Mouse (Mus musculus): ENCODE data around the gene Nosip.

The Nosip gene

DNA sequence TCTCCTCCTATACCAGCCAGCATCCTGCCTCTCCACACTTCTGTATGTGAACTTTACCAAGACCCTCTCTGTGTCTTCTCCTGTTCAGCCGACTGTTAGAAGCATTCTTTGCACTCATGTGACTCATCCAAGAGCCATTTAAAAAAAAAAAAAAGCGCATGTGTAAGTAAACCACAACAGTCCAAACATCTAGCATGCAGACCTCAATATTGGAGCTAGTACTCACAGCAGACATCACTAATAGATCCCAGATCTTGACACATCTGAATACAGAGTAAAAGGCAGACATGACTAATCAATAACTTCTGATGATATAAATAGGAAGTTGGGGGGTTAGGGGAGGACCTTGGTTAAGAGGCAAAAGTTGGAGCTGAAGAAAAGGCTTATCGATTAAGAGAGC lies 26.6 kb upstream of the Nosip start:
- in situ Hi-C loops (cut with MboI, MseI) = no loop called here

DNA sequence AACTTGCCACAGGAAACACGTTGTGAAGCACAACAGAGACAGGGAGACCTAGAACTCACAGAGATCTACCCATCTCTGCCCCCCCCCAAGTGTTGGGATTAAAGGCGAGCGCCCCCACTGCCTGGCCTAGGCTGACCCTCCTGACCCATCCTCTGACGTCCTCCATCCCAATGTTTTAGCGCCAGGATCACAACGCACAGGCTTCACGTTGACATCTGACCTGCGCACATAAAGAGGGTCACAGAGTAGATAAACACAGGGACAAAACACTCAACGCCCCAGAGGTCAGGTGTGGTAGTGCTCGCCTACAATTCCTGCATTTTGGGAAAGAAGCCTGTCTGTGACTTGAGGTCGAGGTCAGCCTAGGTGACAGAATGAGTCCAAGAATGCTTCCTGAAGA lies 25.5 kb upstream of the Nosip start:
- in situ Hi-C loops (cut with MboI, MseI) = no loop called here

DNA sequence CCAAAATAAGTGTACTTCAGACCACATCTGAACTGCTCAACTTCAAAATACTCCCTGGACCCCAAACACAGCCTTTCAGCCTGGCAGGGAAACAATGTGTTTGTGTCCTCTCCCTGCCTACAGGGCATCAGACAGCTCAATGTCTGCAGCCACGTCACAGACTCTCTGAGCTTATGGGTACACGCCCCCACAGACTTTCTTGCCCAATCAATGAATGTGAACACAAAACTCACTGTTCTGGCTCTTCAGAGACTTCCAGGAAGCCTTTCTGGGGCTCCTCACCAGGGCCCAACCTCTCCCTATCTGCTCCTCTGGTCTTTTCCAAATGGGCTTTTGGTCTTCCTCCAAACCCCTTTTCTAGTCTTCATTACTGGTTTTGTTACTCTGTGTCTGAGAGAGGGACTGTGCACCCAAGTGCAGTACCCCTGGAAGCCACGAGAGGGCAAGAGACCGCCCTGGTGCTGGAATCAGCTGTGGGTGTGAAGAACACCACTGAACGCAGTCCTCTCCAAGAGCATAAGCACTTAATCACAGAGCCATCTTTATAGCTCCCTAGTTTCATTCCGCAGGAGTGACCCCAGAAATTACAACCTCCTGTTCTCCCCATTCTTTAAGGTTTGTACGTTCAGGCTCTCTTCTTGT lies 24.4 kb upstream of the Nosip start:
- in situ Hi-C loops (cut with MboI, MseI) = no loop called here

DNA sequence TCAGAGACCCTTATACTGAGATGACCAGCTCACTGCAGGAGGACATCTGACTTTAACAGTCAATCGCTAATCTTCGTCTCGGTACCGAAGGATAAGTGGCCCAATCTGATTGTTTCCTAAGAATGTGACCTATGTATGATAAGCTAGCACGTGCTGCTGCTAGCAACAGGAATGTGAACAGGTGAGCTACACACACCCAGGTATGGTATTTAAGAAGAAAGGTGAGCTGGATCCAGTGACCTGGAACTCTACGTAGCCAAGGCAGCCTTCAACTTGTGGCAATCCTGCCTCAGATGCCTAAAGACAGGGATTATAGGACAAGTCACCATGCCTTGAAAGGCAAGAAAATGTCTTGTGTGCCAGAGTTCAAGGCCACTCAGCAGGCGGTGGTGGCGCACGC lies 23.8 kb upstream of the Nosip start:
- in situ Hi-C loops (cut with MboI, MseI) = no loop called here

DNA sequence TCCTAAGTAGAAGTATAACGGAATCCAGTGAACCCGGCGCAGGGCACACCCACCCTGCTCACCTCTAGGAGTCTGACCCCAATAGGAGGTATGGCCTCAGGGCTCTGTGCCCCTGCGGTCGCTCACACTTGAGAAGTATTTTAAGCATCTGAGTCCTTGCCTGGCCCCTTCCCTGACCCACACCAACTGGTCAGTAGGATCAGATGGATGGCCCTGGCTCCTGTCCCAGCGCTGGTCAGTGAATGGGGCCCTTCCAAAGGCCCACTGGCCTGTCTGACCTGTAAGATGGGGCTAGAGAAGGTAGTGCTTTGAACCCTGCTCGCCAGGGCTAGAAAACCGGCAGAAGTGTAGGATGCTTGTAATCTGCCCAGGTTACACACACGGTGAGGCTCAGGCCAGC lies 21.4 kb upstream of the Nosip start:
- in situ Hi-C loops (cut with MboI, MseI) = no loop called here

DNA sequence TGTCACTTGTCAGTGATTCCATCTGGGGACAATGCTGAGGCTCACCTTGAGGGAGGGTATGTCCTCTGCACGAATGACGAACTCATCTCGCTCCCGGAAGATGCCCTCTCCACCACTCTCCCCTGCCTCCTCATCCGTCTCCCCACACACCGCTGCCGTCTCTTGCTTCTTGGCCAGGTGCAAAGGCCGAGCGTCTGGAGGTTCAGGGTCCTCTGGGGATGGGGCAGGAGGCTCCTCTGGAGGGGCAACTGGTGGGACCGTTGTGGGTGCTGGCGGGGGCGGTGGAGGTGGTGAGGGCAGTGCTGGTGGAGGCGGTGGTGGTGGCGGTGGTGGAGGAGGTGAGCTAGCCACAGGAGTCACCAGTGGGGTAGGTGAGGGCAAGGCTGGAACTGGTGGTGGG lies 18.9 kb upstream of the Nosip start:
- in situ Hi-C loops (cut with MboI, MseI) = no loop called here

DNA sequence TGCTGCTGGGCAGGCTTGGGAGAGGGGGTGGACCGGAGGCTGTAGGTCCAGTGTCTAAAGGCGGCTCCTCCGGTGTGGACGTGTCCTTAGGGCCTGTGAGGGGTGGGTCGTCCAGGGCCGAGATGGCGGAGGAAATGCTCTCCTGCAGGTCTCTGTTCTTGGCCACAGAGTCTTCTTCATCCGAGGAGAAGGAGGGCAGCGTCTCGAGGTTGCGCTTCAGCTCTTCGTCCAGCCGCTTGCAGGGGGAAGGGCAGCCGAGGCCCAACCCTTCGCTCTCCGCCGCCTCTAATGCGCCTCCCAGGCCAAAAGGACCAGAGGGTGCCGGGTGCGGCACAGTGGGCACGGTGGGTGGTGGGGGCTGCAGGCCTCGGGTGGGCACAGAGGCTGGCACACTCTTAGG lies 16.5 kb upstream of the Nosip start:
- in situ Hi-C loops (cut with MboI, MseI) = no loop called here

DNA sequence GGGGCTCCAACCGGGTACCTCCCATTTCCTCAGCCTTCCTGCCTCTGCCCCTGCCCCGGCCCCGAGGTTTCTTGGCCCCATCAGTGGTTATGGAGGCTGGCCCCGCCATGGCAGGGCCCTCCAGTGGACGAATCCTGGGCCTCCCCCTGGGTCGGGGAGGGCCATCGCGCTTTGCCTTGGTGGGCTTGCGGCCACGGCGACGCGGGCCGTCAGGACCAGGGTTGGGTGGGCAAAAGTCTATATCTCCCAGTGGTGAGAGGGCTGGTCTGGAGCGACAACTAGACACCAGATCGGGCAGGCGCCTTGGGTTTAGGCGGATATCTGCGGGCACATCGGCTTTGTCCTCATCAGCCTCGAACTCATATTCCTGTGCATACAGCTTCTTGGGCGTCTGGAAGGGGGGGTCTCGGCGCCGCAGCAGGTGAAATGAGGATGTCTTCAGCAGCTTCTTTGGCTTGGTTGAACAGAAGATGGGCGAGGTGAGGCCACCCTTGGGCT lies 15.3 kb upstream of the Nosip start:
- in situ Hi-C loops (cut with MboI, MseI) = no loop called here

DNA sequence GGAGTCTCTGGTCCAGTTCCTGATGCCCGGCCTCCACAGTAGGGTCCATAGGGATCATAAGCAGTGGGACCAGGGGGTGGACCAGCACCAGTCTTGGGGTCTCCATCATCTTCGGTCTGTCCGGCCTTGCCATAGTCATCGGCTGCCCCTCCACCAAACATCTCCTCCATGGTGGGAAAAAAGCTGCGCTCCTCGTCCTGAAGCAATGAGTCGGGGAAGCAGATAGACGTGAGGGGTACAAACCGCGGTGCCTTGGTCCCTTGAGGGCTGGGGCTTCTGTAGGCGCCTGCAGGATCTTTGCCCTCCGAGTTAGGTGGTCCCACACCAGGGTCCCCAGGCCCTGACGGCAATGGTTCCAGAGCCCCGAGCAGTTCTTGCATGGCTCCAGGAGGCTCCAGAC lies 14.7 kb upstream of the Nosip start:
- in situ Hi-C loops (cut with MboI, MseI) = no loop called here

DNA sequence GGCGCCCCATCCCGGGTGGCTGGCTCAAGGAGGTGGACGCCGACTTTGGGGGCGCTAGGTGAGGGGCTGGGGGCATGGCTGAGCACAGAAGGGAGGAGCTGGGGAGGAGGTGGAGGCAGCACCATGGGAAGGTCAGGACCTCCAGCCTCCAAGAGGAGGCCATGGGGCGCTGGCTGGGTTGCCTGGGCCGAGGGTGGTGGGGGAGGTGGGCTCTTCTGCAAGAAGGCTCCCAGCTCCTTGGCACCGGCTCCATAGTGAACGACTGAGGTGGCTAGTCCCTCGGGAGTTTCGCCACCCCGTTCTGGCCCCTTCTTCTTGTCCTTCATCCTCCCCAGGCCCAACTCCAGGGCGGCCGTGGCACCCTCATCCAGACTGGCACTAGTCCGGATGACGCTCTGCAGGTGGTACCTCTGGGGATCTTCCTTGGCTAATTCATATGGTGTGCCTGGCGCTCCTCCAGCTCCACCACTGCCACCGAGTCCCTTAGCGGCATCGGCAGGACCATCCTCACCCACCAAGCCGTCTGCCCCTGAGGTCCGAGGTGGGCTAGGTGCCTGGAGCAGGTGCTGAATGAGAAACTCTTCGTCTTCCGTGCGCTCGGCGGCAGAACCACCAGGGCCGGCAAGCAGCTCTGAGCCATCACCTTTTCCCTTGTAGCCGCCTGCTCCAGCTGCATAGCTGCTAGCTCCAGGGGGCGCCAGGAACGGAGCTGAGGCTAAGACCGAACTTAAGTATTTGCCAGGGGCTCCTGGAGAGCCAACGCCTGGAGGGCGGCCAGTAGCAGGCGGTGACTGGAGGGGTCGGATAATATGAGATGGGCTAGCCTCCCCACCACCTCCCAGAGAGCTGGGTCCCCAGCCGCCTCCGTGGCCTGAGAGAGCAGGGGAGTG lies 14.0 kb upstream of the Nosip start:
- in situ Hi-C loops (cut with MboI, MseI) = no loop called here

DNA sequence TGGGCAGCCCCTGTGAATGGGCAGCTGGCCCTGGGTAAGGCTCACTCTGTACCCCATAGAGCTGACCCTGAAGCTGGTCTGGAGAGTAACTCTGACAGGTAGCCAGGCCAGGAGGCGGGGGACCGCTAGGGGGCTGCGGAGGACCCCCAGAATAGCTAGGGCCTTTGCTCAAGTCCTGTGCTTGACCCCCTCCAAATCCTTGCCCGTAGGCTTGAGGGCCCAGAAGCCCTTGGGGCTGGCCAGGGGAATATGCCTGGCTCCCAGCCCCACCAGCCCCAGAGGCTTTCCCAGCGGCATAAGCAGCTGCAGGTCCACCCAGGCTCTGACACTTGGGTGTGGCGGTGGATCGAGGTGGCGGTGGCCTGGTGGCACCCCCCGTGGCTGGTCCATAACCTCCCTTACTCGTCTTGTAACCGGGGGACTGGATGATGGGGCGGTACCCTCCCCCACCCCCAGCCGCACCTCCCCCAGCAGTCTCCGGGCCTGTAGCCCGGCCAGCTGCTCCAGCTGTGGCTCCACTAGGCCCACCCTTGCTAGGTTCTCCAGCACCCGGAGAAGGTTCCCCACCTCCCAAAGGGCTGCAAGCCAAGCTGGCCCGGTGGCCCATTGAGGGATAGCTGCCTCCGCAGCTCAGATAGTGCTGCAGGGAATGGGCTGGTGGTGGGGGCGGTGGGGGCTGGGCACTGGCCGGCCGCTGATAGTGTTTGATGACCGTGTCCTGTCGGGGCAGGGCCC lies 13.1 kb upstream of the Nosip start:
- in situ Hi-C loops (cut with MboI, MseI) = no loop called here

DNA sequence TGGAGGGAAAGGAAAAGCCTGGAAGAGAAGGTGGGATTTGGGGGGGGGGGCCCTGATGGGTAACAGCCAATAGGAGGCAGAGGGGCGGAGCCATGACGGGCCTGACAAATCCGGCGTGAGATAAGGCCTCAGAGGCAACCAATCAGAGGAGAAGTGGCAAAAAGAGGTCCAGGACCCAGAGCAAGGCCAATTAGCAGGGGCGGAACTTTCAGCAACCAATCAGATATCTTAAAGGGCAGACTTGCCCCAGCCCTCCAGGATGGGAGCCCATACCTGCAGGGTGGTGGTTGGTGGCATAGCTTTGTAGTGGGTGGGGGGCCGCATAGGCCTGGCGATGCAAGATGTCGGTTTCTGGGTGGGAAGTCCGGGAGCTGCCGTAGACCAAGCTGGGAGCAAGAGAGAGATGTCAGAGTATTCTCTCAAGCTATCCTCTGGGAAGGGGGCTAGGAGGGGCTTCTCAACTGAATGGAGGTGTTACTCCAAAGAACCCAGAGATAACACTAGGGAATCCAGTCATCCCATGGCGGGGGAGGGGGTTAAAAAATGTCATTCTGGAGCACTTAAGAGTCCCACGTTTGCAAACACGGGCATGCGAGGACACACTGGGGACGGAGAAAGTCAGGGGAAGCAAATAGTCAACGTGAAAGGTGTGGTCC lies 11.2 kb upstream of the Nosip start:
- in situ Hi-C loops (cut with MboI, MseI) = no loop called here

DNA sequence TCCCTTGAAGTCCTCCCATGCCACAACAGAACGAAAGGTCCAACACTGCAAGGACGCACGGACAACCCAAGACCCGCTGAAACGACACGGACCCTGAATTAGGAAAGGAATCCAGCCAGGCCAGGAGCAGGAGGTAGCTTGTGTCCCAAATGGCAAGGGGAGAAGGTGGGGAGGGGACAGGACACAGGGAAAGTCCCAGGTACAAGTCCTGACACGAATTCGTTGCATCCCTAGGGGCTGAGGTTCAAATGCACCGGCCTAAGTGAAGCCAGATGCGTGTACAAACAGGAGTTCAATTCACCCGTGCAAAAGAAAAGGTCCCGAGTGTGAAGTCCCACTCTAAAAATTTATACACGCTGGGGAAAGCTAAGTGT lies 10.6 kb upstream of the Nosip start:
- in situ Hi-C loops (cut with MboI, MseI) = no loop called here

DNA sequence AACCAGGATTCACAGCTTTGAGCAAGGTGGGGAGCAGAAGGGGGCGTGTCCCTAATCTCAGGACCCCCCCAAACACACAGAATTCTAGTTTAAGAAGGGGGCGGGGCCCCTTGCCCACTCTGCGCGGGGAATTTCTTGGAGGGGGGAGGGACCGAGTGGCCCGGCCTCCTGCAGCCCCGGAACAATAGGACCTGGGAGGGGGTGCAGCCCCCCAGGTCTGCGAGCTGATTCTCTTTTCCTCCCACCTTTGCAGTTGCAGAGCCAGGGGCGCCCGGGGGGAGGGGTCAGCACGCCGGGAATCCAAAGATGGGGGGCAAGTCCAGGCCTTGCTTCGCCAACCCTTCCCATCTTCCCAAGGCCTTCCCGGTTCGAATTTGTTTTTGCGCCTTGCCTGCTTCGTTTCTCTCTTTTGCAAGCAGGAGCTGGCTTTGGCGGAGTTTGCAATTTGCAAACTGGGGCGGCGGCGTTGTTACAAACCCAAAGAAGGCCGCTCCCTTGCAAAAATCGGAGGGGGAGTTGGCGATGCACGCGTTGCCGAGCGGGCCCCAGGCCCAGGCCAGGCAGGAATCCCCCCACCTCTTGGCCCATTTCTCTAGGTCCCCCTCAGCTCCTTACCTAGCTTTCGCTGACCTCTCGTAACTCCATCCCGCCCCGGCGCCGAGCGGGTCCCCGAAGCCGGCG lies 9.9 kb upstream of the Nosip start:
- in situ Hi-C loops (cut with MboI, MseI) = no loop called here

DNA sequence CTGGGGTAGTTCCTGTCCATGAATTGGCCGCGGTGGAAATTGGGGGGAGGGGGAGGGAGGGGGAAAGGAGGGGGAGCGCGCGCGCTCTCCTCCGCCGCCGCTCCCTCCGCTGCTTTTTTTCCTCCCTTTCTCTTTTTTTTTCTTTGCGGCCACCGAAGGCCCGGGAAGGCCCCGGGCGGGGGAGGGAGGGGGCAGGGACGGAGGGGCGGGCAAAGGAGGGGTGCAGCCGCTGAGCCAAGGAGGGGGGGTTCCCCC lies 9.4 kb upstream of the Nosip start, which contains the start of gene Prr12:
TSS of gene Prr12 (minus strand) at position 20 of the 255 bp plus-strand sequence.
- in situ Hi-C loops (cut with MboI, MseI) = no loop called here

DNA sequence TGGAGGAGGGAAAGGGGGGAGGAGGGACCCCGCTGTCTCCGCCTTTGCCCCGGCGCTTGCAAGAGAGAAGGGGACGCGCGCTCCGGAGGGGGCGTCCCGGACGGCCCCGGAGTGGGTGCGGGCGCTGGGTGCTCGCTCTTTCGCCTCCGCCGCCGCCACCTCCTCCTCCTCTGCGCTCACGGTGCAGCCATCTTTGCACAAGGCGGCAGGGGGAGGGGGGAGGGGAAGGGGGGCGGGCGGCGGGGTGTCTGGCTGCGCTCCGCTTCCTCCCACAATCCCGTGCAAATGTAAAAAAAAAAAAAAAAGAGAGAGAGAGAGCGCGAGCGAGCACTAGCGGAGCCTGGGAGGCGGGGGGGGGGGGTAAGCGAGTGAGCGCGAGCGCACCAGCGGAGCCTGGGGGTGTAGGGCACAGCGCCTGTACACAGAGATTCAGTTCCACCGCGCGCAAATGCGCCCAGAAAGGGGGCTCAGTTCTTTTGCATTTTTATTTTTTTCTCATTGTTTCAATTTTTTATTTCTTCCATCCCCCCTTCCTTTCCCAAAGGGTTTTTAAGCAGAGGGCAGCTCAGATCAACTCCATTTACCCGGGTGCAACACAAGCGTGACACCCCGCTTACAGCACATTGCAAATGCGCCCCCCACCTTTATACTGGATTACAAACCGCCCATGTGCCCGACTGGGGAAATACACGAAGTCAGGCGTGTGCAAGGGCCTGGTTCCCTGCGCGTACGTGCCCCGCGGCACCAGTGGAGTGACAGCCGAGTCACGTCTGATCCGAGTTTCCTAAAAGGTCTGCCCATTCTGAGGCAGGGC lies 8.9 kb upstream of the Nosip start:
- in situ Hi-C loops (cut with MboI, MseI) = no loop called here

DNA sequence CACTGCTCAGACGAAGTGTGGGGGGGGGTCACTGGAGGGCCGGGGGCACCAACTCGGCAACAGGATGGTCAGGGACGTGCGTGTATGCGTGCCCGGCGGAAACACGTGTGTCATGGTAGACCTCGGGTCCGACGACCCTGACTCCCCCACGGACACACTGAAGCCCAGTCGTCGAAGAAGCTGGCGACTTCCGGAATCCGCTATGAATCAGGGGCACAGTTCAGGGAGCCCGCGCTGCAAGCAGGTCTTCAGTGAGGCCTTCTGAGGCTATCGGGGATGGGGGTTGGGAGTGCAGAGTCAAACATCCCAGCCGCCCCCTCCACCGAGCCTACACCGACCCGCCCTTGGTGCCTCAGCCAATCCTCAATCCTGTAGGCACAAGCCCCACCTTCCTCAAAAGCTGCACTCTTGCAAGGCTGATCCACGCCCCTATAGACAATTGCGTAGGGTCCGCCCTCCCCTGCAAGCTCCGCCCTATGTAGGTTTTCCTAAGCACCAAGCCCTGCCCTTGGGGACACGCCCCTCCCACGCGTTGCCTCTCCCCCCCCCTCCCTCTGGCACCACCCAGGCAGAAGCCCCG lies 8.2 kb upstream of the Nosip start:
- in situ Hi-C loops (cut with MboI, MseI) = no loop called here

DNA sequence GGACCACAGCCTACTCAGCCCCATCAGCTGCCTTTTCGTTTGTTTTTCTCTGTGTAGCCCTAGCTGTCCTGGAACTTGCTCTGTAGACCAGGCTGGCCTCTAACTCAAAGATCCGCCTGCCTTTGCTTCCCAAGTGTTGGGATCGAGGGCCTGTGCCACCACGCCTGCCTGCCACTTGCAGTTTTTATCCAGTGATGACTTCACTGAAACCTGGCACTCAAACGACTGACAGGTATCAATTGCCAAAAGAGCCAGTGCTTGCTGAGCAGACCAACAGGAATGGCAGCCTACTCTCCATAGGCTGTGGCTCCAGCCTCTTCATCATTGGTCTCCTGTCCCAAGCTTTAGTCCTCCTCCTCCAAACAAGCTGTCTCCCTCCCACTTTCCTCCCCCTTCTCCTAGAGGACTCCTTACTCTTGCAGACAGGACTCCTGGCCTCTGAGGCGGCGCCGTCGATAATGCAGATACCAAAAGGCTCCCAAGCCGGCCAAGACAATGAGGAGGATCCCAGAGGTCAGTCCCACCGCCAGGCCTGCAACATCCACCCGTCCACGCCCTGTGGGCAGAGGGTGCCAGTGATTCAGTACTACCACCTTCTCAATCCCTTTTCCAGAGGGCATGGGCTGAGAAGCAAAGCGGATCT lies 5.8 kb upstream of the Nosip start:
- in situ Hi-C loops (cut with MboI, MseI) = no loop called here

DNA sequence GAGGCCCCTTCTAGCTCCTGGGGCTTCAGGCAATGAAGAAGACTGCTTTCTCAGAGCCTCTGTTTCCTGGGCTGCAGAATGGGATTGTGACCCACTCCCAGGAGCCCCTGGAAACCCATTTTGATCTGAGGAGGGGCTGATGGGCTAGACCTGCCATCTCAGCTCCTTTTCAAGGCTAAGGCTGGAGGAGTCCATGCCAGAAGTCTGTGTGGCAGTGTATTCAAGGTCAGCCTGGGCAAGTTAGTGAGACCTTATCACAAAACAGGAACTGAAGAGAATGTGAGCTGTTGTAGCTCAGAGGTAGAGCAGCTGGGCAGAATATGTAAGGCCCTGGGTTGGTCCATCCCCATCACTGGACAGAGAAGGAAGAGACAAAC lies 5.3 kb upstream of the Nosip start:
- in situ Hi-C loops (cut with MboI, MseI) = no loop called here

Data from T-helper 1 cell (primary cell).